10 mouse cellular contexts compared by ENCODE assay signal in the genomic region with DNA sequence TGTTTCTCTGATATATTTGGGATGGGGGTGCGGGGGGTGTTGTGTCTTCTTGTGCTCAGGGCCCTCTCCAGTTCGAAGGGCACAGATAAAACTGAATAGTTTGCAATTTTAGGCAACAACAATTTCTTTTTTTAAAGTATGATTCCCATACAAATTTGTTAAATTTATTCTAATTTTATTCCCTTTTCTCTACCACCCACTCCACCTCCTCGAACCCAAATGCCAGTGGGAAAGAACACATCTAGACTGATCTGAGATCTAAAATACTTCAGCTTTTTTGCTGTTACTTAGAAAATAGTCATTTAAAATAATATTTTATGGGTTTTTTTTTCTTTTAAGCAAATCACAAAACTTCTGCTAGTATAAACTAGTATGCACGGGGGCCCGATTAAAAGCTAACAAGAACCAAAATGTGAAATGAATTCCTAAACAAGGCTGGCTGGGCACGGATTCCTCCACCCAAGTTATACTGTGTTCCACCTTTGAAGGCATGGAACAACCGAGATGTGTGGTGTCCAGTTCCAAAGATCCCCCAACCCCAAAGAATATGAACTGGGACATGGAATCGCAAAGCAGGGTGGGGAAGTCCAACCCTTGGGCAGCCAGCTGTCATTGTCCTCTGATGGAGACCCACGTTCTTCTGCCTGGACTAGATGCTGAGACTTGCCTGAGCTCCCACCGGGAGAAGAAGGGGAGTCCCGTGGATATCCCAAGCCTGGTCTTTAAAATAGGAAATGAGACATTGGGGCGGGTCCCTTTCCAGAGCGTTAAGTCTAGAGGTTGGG. TPM values are rescaled to one million over a fixed set of nuclear protein-coding genes. Genes with fewer than 3 reads are reported as not detected.
A peak's percentile ranks its signal among the peaks of the same experiment; 100 is the strongest.
DNase-seq lines count a peak whose midpoint lies in the region; ATAC-seq and TF ChIP-seq lines count a peak whose summit lies in the region.
"Had no signal": no experiment of that assay in that cellular context is flagged by ENCODE, and none has a peak within 500 bp of the region (broad histone marks: within the 10 kb centered on the region; RNA-seq: fewer than 3 reads in every experiment).

No protein-coding gene starts in this region.

- no peaks in the 10 kb centered on the region for H3K27me3 ChIP-seq in cerebellum, adult 2 months (ENCODE audit: control insufficient read depth, insufficient read depth, low read length)
- peaks cover 38% of the 10 kb centered on the region for H3K27me3 ChIP-seq in limb, embryonic 12.5 days
- peaks cover 51% of the 10 kb centered on the region for H3K27me3 ChIP-seq in limb, embryonic 10.5 days (ENCODE audit: low read depth, poor library complexity, severe bottlenecking)
- no peaks in the 10 kb centered on the region for H3K27me3 ChIP-seq in forebrain, embryonic 15.5 days
- H3K27me3 ChIP-seq in midbrain, embryonic 16.5 days (ENCODE audit: control insufficient read depth, insufficient read depth, low read depth, low read length) = 0 out of 2 replicates have a peak, but pooled peaks cover 1% of the 10 kb centered on the region

- peak overlapping the region; percentile 78 for H3K4me3 ChIP-seq in cerebellum, adult 2 months (replicated peaks; ENCODE audit: insufficient read depth, low read depth, low read length)
- H3K4me3 ChIP-seq in limb, embryonic 12.5 days (replicated peaks) = peak overlapping the region; percentile 50; the same call in 1 of the 2 replicates
- no peak overlapping the region for H3K4me3 ChIP-seq in limb, embryonic 10.5 days
- peak overlapping the region; percentile 65 for H3K4me3 ChIP-seq in forebrain, embryonic 15.5 days
- H3K4me3 ChIP-seq in midbrain, embryonic 16.5 days (ENCODE audit: low read depth, low read length) = peak overlapping the region; percentile 58

- TF ChIP-seq POLR2A in cerebellum, adult 2 months (IDR thresholded peaks at IDR 0.05; ENCODE audit: borderline replicate concordance, insufficient read depth, low read length) = no peak

- ATAC-seq in cerebellum, adult (ENCODE audit: insufficient number of reproducible peaks, low FRiP score, low TSS enrichment) = no peak
- no peak for ATAC-seq in limb, embryonic 12.5 days (ENCODE audit: insufficient number of reproducible peaks, insufficient read depth, low FRiP score, low TSS enrichment, low read depth)
- ATAC-seq in forebrain, embryonic 15.5 days (replicated peaks) = no peak
- no peak for ATAC-seq in midbrain, embryonic 16.5 days

- H3K36me3 ChIP-seq in limb, embryonic 12.5 days = no peaks in the 10 kb centered on the region
- H3K36me3 ChIP-seq in limb, embryonic 10.5 days = no peaks in the 10 kb centered on the region
- H3K36me3 ChIP-seq in forebrain, embryonic 15.5 days = no peaks in the 10 kb centered on the region
- H3K36me3 ChIP-seq in midbrain, embryonic 16.5 days (ENCODE audit: control insufficient read depth, insufficient read depth, low read length) = no peaks in the 10 kb centered on the region
- H3K36me3 ChIP-seq: liver, embryonic 13.5 days had no signal

- no peak overlapping the region for H3K9ac ChIP-seq in limb, embryonic 12.5 days (replicated peaks)
- peak overlapping the region; percentile 73; the same call in 1 of the 2 replicates for H3K9ac ChIP-seq in forebrain, embryonic 15.5 days (replicated peaks)
- H3K9ac ChIP-seq in midbrain, embryonic 16.5 days (ENCODE audit: low read depth, low read length) = peak overlapping the region; percentile 81

- H3K27ac ChIP-seq in cerebellum, adult 2 months (ENCODE audit: insufficient read depth, low read length) = peak overlapping the region; percentile 99
- no peak overlapping the region for H3K27ac ChIP-seq in limb, embryonic 12.5 days
- H3K27ac ChIP-seq in limb, embryonic 10.5 days = no peak overlapping the region
- no peak overlapping the region for H3K27ac ChIP-seq in forebrain, embryonic 15.5 days (replicated peaks)
- H3K27ac ChIP-seq in midbrain, embryonic 16.5 days (ENCODE audit: low read length) = no peak overlapping the region; the same call in 1 of the 2 replicates
- H3K27ac ChIP-seq: liver, embryonic 13.5 days had no signal

- DNase-seq in cerebellum, adult 2 months = peak; percentile 57 to 69
- no peak for DNase-seq in limb, embryonic 10.5 days (ENCODE audit: low spot score)
- DNase-seq in gastrocnemius, adult 8-10 months (ENCODE audit: low spot score in 2 of 2) = no peak
- no peak for DNase-seq in spleen, adult 12 weeks (ENCODE audit: low spot score)
- DNase-seq: embryo, embryonic 11 days; liver, embryonic 13.5 days had no signal

- peak overlapping the region; percentile 99 for H3K4me2 ChIP-seq in limb, embryonic 12.5 days
- peak overlapping the region; percentile 97 for H3K4me2 ChIP-seq in forebrain, embryonic 15.5 days (replicated peaks)
- peak overlapping the region; percentile 61 for H3K4me2 ChIP-seq in midbrain, embryonic 16.5 days (ENCODE audit: low read length)

- H3K4me1 ChIP-seq in cerebellum, adult 2 months (ENCODE audit: control insufficient read depth, insufficient read depth, low read length) = peaks cover 4% of the 10 kb centered on the region; the same call in 1 of the 2 replicates
- peaks cover 7% of the 10 kb centered on the region for H3K4me1 ChIP-seq in limb, embryonic 12.5 days (replicated peaks)
- peaks cover 8% of the 10 kb centered on the region for H3K4me1 ChIP-seq in limb, embryonic 10.5 days
- H3K4me1 ChIP-seq in forebrain, embryonic 15.5 days = peaks cover 12% of the 10 kb centered on the region
- H3K4me1 ChIP-seq in midbrain, embryonic 16.5 days (ENCODE audit: control insufficient read depth, insufficient read depth, low read length) = peaks cover 2% of the 10 kb centered on the region; the same call in 1 of the 2 replicates

- peaks cover 4% of the 10 kb centered on the region; the same call in 1 of the 2 replicates for H3K9me3 ChIP-seq in limb, embryonic 12.5 days
- no peaks in the 10 kb centered on the region for H3K9me3 ChIP-seq in limb, embryonic 10.5 days (replicated peaks)
- H3K9me3 ChIP-seq in forebrain, embryonic 15.5 days = no peaks in the 10 kb centered on the region
- no peaks in the 10 kb centered on the region for H3K9me3 ChIP-seq in midbrain, embryonic 16.5 days (replicated peaks; ENCODE audit: control insufficient read depth, low read length, poor library complexity, severe bottlenecking)
- H3K9me3 ChIP-seq: liver, embryonic 13.5 days had no signal

- WGBS in cerebellum, adult 2 months = 8% methylated on average over 13 of the region's 13 CpGs
- WGBS in limb, embryonic 12.5 days = 64% methylated on average over 13 of the region's 13 CpGs
- 59% methylated on average over 13 of the region's 13 CpGs for WGBS in limb, embryonic 10.5 days
- 57% methylated on average over 13 of the region's 13 CpGs for WGBS in forebrain, embryonic 15.5 days
- 52% methylated on average over 13 of the region's 13 CpGs for WGBS in midbrain, embryonic 16.5 days

- no peak for TF ChIP-seq CTCF in cerebellum, adult 2 months (IDR thresholded peaks at IDR 0.05; ENCODE audit: borderline replicate concordance, insufficient read depth, low read depth, low read length)

RNA-seq across cellular contexts. Expression of gene Diras2, which starts 1.7 kb away (rescaled TPM):
- polyA plus RNA-seq in cerebellum, adult 2 months (2012; rRNA removed) = 241 and 269 TPM in 2 replicates
- 0.33 and 0.38 TPM in 2 replicates for polyA plus RNA-seq in limb, embryonic 12.5 days (2016; fragmentation: Nextera tagmentation; extraction: Ambion mirVana)
- 0.11 TPM in 2 replicates for polyA plus RNA-seq in limb, embryonic 10.5 days (2016; fragmentation: Nextera tagmentation; extraction: Ambion mirVana)
- 2.6 and 2.7 TPM in 2 replicates for polyA plus RNA-seq in forebrain, embryonic 15.5 days (2015; fragmentation: Nextera tagmentation; extraction: Ambion mirVana)
- polyA plus RNA-seq in midbrain, embryonic 16.5 days (2015; fragmentation: Nextera tagmentation; extraction: Ambion mirVana) = 6.6 and 7.6 TPM in 2 replicates
- total RNA-seq in gastrocnemius, adult 8-10 months (2022) = under 1 TPM; 0.07 to 0.13 (median 0.10) TPM

RNA-seq across cellular contexts. Expression of gene Syk, which starts 53.6 kb away (rescaled TPM):
- 0.68 and 0.77 TPM in 2 replicates for polyA plus RNA-seq in cerebellum, adult 2 months (2012; rRNA removed)
- polyA plus RNA-seq in limb, embryonic 12.5 days (2016; fragmentation: Nextera tagmentation; extraction: Ambion mirVana) = 2.4 and 2.8 TPM in 2 replicates
- 2.0 and 2.5 TPM in 2 replicates for polyA plus RNA-seq in limb, embryonic 10.5 days (2016; fragmentation: Nextera tagmentation; extraction: Ambion mirVana)
- 1.1 and 1.2 TPM in 2 replicates for polyA plus RNA-seq in forebrain, embryonic 15.5 days (2015; fragmentation: Nextera tagmentation; extraction: Ambion mirVana)
- 1.1 and 1.2 TPM in 2 replicates for polyA plus RNA-seq in midbrain, embryonic 16.5 days (2015; fragmentation: Nextera tagmentation; extraction: Ambion mirVana)
- 1 to 10 TPM in 3 of 4 experiments, under 1 TPM in 1; 0.46 to 1.6 (median 1.3) TPM for total RNA-seq in gastrocnemius, adult 8-10 months (2022)

Comparison
In these comparisons a context has a peak if more than half of its experiments do, and no peak if none do; other contexts are left out.
1. DNase-seq: peak in cerebellum, adult 2 months (2 of 2); none in limb, embryonic 10.5 days (single experiment), gastrocnemius, adult 8-10 months (0 of 2) and spleen, adult 12 weeks (single experiment).
2. RNA of gene Diras2, which starts 1.7 kb away (polyA plus RNA-seq): 241 to 269 TPM in cerebellum, adult 2 months; 6.6 to 7.6 TPM in midbrain, embryonic 16.5 days, 2.6 to 2.7 TPM in forebrain, embryonic 15.5 days, 0.33 to 0.38 TPM in limb, embryonic 12.5 days and 0.11 TPM in limb, embryonic 10.5 days; every median in the first group is over 10 times any median in the second.
3. Peak in every context shown above with its lines, with median percentiles within 50 percentile points of each other: H3K4me2 ChIP-seq.